Mouse (Mus musculus) c-Kit-negative CD71-positive TER-119-positive erythroid progenitor cells, embryonic 14.5 days (primary cell): ENCODE measurements around the gene Prss41.

ENCODE experiments used
- DNase-seq: peaks from one replicate; pipeline ENCODE4 v3.0.0-alpha.2; 2013; ENCODE audit warnings: low read depth, low spot score

Prss41 gene

DNA sequence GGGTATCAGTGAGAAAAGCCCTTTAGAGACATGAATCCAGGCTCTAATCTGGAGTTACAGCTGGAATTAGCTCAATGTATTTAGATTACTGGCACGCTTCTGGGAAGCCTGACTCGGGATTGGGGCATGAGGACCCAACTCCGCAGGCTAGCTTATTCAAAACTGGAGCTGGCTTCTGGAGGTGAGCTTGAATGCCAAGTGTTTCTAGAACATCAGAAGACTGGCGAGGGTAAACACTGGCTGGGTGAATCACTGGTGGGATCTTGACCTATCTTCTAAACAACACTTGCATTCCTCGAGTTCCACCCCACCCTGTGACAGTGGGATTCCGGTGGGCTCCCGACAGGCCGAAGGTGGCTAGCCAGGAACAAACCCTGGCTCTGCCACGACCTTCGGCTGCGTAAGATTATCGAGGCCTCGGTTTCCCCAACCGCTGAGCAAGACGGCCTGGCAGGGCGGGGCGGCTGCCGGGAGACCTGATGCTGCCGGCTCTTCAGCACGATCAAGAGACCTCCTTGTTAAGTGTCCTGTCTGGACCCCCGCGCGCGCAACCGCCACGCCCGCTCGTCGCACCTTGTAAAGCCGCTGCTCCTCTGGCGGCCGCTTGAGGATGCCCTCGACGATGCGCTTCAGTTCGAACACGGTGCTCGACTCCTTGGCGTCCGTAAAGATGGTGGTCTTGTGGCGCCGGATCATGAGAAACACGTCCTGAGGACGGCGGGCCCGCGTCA, 15.5 kb downstream of the Prss41 start:
- no peak for DNase-seq

DNA sequence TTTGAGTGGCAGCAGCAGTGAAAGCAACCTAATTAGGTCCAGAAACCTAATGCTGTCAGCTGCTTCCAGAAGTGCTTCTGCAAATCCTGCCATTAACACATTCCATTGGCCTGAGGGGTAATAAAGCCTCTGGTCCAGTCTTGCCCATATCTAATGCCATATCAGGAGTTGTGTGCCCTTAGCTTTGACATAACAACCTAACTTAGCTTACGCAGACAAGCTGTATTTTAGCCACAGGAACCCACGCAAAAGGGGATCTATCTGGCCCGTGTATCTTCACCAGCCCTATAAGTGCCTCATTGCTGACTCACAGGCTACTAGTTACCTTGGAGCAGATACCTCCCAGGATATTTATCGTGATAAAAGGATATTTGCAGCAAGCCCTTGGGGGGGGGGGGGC, 18.4 kb downstream of the Prss41 start:
- DNase-seq, result no peak

DNA sequence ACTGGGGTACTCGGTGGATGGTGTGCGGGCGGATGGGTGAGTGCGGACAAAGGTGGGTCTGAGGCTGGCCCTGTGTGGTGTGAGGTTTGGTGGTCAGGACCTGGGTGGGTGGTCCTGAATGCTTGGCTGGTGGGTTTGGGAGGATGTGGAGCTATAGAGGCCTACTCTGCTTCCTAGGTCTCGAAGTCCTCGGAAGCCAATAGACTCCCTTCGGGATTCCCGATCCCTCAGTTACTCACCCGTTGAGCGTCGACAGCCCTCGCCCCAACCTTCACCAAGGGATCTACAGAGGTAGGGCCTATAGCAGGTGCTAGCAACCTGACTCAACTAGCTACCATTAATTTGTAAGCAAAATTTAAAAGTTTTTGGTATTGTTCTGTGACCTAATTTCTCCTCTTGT, 20.4 kb downstream of the Prss41 start:
- no peak for DNase-seq

DNA sequence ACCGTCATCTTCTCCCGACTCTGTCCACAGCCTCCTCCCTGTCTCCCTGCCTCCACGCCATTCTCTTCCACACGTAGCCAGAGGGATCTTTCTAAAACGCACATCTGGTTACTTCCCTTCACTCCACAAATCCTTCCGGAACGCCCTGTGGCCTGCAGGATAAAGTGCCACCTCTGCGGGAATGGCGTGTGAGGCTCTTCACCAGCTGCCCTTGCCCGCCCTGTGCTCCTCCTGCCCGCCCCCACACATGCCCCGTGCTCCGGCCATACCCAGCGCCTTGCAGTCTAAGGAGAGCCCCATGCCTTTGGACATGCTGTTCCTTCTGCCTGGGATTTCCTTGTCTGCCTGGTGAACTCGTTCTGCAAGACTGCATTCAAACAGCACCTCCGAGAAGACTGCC, 21.0 kb downstream of the Prss41 start:
- no peak for DNase-seq

DNA sequence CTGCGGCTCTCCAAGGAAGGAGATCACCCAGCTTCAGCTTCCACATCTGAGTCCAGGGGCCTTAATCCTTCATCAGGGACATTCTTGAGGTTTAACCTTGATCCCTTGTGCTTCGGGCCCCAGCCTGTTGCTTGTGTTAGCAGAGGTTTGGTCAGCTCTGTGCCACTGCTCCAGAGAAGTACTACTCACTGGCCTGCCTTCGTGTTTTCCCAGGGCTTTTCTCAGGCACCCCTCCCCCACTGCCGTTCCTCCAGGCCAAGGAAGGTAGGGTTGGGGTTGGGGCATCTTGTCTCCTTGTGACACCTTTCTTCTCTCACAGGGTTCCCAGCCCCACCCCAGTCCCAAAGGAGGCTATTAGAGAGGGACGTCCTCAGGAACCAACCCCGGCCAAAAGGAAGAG, 21.9 kb downstream of the Prss41 start:
- no peak for DNase-seq

DNA sequence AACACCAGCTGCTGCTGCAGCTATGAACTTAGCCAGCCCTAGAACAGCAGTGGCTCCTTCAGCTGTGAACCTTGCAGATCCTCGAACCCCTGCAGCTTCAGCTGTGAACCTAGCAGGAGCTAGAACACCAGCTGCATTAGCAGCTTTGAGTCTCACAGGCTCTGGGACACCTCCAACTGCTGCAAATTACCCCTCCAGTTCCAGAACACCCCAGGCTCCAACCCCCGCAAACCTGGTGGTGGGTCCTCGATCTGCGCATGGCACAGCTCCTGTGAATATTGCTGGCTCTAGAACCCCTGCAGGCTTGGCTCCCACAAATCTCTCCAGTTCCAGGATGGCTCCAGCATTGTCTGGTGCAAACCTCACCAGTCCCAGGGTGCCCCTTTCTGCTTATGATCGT, 23.2 kb downstream of the Prss41 start:
- DNase-seq, result no peak

DNA sequence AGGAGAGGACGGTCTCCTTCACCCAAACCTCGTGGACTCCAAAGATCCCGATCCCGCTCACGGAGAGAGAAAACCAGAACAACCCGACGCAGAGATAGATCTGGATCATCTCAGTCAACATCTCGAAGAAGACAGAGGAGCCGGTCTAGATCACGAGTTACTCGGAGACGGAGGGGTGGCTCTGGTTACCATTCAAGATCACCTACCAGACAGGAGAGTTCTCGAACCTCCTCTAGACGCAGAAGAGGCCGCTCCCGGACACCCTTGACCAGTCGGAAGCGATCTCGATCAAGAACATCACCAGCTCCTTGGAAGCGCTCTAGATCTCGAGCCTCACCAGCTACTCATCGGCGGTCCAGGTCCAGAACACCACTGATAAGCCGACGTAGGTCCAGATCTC, 24.7 kb downstream of the Prss41 start:
- DNase-seq, result no peak

DNA sequence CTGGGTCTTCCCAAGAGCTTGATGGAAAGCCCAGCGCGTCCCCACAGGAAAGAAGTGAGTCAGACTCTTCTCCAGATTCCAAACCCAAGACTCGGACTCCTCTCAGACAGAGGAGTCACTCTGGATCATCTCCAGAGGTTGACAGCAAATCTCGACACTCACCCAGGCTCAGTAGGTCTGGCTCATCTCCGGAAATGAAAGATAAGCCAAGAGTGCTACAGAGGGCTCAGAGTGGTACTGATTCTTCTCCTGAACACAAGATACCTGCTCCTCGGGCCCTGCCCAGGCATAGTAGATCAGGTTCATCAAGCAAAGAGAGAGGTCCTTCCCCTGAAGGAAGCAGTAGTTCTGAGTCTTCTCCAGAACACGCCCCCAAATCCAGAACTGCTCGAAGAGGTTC, 25.4 kb downstream of the Prss41 start:
- DNase-seq, result no peak

DNA sequence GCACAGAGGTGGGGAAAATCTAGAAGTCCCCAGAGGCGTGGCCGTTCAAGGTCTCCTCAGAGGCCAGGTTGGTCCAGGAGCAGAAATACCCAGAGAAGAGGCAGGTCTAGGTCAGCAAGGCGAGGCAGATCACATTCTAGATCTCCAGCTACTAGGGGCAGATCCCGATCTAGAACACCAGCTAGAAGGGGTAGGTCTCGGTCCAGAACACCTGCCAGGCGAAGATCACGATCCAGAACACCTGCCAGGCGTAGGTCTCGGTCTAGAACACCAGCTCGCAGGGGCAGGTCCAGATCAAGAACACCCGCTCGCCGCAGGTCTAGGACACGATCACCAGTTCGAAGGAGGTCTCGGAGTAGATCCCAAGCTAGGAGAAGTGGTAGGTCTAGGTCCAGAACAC, 28.3 kb downstream of the Prss41 start:
- no peak for DNase-seq

DNA sequence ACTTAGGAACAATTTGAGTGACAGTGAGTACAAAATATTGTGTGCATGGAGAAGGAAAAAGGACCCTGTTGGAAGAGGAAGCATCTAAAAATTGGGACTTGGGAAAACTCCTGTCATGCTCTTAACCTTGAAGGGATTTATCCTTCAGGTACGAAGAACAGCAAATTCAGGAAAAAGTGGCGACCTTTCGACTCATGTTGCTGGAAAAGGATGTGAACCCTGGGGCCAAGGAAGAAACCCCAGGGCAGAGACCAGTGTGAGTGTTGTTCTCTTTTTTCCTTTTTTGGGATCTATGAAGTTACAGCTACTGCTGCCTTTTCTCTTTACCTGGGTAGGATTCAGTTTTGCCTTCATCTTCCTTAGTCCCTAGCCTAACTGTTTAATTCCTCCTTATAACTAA, 36.1 kb downstream of the Prss41 start:
- DNase-seq, result no peak

DNA sequence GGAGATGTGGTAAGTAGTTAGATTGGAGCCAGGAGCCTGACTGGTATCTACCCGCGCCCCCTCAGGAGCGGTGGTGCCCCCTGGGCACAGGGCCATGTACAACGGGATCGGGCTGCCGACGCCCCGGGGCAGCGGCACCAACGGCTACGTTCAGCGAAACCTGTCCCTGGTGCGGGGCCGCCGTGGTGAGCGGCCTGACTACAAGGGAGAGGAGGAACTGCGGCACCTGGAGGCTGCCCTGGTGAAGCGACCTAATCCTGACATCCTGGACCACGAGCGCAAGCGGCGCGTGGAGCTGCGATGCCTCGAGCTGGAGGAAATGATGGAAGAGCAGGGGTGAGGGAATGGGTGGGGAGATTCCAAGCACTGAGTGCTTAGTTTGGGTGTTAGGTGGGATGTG, 37.1 kb downstream of the Prss41 start:
- no peak for DNase-seq

DNA sequence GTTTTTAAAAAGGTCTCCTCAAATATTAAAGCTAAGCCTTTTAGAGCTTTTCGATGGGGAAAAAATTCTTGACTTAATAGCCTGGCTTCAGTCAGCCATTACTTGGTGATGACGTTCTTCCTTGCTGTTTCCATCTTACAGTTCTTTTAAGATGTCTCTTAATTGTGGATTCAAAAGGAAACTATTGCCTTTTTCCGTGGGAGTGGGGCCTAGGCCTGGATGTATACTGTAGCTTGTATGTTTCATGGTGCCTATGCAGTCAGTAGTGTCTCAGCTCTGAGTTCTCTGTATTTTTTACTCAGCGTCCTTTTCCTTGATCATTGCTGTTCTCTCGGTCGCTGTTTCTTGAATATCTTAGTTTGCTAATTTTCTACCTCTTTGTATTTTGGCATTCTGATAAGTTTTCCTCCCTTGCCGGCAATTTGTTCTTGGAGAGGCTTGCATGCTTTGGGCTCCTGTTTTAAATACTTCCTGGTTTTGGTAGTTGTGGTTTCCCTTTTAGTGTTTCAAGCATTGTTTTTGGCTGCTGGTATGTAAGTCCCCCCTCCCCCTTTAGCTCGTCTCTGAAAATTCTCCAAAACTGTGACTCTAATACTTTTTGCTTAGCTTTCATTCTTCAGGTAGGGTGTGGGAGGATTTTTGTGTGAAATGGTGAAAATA, 39.4 kb downstream of the Prss41 start:
- DNase-seq, result no peak

DNA sequence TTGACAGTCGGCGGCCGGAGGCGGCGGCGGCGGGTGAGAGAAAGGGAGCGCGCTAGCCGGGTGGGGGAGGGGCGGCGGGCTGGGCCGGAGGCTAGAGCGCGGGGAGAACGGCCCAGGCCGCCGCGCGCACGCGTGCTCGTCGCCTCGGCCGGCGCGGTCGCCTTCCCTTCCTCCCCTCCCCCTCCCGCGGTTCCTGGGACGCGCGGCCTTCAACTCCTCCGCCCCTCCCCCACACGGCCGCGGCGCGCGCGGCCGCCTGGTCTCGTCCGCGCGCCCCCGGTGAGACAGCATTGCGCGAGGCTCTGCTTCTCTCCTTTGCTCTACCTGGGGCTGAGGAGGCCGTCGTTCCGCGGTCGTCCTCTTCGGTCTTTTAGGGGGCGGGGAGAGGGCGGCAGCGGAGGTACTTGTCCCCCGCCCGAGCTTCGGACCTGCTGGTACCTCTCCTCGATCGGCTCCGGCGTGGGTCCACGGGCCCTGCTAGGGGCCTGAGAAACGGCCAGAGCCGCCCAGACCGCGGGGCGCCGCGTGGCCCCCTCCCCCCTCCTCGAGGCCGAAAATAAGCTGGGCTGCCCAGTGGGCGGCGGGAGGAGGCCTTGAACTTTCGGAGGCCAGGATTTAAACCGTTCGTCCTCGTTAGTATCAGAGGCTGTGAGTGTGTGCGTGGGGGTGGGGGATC, 40.5 kb downstream of the Prss41 start:
- peak; percentile 80 for DNase-seq

DNA sequence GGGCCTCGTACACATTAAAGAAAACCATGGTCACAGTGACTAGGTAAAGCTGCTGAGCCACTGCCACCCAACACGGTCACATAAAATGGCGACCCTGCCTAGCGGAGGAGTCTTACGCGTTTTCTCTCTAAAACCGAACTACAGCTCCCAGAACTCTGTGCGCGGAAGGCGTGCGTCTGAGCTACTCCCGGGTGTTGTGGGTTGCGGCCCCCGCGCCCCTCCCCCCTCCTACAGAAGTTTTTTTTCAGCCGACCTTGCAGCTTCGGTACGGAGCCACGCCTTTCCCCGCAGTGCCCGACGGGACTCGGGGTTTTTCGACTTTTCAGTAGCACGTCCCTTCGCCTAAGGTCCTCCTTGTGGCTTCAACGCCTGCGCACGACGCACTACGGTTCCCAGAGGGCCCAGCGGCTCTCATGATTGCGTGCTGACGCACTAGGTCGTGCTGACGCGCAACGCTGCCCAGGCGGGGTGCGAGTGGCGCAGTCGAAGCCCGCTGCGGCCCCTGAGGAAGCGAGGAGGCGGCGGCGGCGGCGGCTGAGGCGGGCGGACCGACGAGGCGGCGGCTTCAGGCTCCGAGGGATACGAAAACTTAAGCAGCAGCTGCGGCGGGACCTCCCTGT, 41.1 kb downstream of the Prss41 start:
- peak; percentile 93 for DNase-seq

DNA sequence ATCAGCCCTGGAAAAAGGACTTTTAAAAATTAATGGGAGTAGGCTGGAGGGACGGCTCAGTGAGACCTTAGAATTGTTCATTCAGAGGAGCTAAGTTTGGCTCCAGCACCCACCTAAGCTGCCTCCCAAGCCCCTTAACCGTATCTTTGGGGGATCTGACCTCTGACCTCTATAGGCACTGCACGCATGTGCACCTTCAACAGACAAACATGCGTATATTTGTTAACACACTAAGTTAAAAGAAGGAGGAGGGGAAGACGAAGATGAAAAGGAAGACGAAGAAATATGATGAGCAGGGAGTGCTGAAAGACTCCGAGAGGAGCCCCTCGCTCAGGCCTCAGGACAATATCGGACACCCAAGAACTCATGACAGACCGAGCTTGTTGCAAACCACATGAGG, 42.3 kb downstream of the Prss41 start:
- DNase-seq, result no peak

DNA sequence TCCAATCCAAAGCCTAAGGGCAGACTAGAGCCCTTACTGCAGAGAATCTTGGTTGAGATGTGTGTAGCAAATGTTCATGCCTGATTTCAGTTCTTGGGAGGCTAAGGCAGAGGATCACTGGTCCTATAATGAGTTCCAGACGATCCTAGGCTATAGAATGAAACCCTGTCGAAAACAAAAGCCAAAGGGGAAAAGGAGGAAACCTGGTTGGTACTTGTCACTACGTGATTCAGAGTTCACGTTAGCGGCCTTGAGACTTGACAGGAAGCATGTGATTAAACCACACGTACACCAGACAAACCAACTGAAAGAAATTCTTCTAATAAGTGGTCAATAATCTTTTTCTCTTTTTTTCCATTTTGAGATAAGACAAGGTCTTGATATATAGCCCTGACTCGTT, 46.7 kb downstream of the Prss41 start:
- no peak for DNase-seq

DNA sequence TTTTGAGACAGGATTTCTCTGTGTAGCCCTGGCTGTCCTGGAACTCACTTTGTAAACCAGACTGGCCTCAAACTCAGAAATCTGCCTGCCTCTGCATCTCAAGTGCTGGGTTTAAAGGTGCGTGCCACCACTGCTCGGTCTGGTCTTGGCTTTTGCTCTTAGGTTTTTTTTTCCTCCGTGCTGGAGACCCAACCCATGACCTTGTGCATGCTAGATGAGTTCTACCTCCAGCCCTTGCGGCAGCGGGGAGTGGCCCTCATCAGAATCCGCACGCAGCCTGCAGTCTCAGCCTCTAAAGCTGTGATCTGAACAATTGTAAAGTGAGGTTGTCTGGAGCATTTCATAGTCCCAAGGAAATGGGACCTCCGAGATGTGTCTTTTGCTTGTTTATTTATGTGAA, 48.6 kb downstream of the Prss41 start:
- no peak for DNase-seq

DNA sequence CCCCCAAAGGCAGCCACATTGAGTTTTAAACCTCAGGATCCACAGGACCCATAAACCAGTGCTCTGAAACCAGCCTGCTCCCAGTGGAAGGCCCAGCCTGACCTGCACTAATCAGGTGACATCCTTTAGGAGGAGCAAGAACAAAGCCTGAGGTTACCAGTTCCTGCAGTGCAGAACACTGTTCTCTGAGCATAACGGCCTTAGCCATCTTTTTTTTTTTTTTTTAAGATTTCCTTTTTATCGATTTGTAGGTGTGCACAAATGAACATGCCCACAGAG, 53.0 kb downstream of the Prss41 start:
- DNase-seq, result no peak

DNA sequence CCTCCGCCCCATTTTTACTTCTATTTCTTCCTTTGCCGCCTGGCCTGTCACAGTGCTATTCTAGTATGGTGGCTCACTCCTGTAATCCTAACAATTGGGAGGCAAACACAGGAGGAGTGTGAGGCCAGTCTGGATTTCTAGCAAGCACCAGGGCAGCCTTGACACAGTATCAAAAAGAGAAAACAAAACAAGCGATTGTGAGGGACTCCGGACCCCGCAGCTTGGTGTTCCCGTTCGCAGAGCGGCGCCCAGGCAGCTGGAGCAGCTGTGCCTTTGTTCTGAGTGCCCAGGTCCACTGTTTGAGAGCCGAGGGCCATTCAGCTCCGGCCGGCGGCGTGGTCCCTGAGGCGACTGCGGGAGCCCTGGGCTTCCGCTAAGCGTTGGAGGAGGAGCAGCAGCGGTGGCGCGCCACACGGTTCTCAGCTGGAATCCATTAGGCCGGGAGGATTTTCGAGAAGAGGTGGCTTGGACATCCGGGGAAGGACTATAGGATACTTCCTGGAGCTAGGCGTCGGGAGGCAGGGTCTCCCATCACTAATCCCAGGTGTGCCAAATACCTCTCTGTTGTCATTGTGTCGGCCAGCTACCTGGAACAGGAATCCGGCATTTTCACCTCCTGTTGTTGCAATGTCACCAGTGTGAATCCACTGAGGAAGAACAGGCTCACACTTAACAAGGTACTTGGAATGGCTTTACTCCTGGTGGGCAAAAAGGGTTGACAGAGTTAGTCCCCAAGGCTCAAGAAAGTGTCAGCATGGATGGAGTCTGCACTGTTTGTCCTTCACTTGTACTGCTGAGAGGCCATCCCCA, 53.5 kb downstream of the Prss41 start, which contains the start of gene Srrm2:
Srrm2 (plus strand) TSS at position 264 of the 810 bp plus-strand sequence.
- DNase-seq, result no peak

DNA sequence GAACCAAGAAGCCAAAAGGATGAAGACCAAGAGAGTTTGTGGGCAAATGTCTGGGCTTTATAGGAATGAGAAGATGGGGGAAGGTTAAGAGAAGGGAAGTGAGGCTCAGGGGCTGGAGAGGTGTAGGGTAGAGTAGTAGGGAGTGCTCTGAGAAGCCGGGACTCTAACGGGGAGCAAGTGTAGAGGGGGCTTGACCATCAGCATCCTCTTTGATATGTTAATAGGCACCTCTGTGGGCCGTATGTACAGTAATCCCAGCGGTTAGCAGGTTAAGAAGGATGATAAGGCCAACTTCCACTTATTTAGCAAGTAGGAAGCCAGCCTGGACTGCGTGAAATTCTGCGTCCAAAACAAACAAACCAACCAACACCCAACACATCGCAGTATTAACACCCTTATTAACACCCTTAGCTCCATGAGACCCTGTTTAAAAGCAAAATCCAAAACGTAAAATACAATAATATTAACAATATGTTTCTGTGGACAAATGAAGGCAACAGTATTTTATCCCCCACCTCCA, 54.2 kb downstream of the Prss41 start:
- no peak for DNase-seq

DNA sequence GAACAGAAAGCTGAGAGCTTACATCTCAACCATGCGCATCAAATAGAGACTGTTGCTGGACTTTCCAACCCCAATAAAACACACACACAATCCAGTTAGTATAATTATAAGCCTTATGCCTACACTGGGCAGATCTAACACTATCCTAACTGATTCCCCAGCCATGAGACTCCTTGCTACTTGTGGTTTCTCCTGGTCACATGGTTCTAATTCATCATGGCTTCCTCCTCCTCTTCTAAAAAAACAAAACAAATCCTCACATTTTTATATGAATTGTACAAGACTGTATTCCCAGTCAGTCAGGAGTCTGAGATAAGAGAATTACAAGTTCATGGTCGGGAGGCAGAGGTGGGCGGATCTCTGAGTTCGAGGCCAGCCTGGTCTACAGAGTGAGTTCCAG, 55.0 kb downstream of the Prss41 start:
- DNase-seq, result no peak
